Mouse (Mus musculus) CD4-positive, CD25-positive, alpha-beta regulatory T cell (primary cell): Measurements from ENCODE around the gene Slc17a5. TPM values are rescaled to one million over a fixed set of nuclear protein-coding genes. Genes with fewer than 3 reads are reported as not detected.

ENCODE experiments used
- polyA plus RNA-seq: library from polyadenylated mRNA; unstranded; fragments of 100-300 nt; shearing (Covaris generic); gene quantifications from one replicate; pipeline ENCODE4 v1.2.1, GENCODE M21; 2017

The Slc17a5 gene
- 11.5 TPM for polyA plus RNA-seq

DNA sequence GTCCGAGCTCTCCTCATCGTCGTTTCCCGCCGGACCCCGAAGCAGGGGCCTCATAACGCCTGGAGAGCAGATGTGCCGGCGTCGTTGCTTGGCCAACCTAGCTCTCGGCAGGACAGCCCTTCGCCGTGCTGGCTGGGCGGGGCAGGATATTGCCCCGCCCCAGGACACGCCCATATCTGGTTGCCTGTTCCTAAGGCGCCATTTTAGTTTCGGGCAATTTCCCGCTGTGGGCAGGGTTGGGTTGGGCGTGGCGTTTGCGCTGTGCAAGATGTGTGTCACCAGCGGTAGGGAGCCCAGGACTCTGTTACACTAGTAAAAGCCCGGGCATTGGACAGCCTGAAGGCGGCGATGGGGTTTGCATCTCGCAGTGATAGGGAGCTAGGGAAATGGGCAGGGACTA lies at the start of gene Slc17a5:
Gene Slc17a5 (minus strand): TSS at position 128 of the 400 bp plus-strand sequence.

DNA sequence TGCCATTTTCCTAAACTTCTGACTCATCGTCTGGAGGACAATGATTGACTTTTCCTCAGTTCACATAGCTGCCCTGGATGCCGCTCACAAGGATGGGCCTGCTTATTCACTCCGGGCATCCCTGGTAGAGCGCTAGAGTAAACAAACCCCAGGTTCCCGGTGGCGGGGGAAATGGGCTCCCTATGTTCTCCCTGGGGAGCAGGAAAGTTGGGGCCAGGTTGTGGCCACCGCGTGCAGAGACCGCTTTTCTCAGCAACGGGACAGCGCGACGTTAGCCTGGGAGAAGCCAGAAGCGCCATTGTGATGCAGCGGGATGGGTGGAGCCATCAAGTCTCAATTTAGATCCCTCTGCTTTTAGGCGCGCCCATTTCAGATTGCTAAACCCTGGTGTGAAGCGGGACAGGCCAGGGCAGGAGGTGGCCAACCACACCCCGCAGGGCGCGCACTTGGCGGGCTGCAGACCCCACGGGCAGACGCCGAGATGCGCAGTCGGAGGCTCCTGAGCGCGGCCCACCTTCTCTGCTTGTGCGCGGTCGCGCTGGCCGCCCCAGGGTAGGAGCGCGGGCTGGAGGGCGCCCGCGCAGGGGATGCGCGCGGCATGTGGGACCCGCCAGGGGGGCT lies 27.7 kb upstream of the Slc17a5 start, which contains the start of gene Cd109:
Gene Cd109 (plus strand): TSS at position 146 of the 621 bp plus-strand sequence.

DNA sequence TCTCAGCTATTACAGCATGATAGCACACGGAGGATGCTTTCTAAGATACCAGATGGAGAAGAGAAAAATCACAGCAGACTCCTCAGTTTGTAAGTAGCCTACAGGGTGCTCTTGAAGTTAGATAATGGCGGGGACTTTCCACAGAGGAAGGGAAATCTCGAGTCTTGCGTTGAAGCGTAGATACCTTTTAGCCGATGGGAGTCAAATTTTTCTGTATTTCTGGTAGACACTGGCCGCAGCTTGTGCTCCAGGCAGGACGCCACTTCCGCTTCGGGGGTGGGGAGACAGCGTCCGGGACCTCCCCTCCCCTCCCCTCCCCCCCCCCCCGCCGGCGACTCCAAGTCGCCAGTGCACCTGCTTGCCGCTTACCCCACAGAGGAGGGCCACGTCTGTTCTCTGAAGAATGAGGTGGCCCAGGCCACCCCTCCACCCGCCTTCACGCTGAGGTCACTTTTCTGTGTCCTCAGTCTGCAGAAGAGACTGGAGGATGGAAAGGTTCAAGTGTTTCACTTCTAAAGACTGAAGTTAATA lies 98.9 kb downstream of the Slc17a5 start, which contains the start of gene Eef1a1:
Gene Eef1a1 (minus strand): TSS at position 262 of the 531 bp plus-strand sequence.

Other genes starting within 250 kb of the Slc17a5 start
- not detected for gene Gsta2, start 232.3 kb downstream of the Slc17a5 start, polyA plus RNA-seq
- gene Dppa5a, start 219.9 kb downstream of the Slc17a5 start, polyA plus RNA-seq, result not detected
- gene Ooep, start 209.3 kb downstream of the Slc17a5 start, polyA plus RNA-seq, result 0.32 TPM
- 9.1 TPM for gene Ddx43, start 192.3 kb downstream of the Slc17a5 start, polyA plus RNA-seq
- 4.0 TPM for gene Cgas, start 144.8 kb downstream of the Slc17a5 start, polyA plus RNA-seq
- 31.7 TPM for gene Mto1, start 139.8 kb downstream of the Slc17a5 start, polyA plus RNA-seq
- gene Gm17324, start 139.3 kb downstream of the Slc17a5 start, polyA plus RNA-seq, result 1.0 TPM
- 4,234 TPM for gene Eef1a1, start 98.9 kb downstream of the Slc17a5 start, polyA plus RNA-seq
- gene Cd109, start 27.5 kb upstream of the Slc17a5 start, polyA plus RNA-seq, result 0.16 TPM